Mouse (Mus musculus) lung, postnatal 25 days (tissue): ENCODE data around the gene Tnfaip6.

Experiments used
- DNase-seq: peaks from one replicate; pipeline ENCODE4 v3.0.0; 2022; ENCODE audit warnings: low spot score

The Tnfaip6 gene

DNA sequence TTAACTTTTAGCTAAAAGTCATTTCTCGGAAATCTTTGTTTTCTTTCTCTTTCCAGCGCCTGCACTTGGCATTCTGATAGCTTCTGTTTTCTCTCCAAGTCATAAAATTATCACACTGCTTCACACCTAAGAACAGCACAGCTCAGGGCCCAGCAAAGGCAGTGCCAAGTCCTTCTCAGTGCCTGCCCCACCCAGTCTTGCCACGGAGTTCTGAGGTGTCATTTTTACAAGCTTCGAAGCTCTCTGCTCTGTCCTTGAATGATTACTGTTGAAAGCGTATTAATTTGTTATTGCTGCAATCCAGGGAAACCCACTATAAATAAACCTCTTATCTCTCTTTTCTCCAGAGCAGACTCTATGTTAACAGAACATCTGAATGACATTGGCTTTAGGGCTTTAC is 15.7 kb downstream of the Tnfaip6 start:
- no peak for DNase-seq

DNA sequence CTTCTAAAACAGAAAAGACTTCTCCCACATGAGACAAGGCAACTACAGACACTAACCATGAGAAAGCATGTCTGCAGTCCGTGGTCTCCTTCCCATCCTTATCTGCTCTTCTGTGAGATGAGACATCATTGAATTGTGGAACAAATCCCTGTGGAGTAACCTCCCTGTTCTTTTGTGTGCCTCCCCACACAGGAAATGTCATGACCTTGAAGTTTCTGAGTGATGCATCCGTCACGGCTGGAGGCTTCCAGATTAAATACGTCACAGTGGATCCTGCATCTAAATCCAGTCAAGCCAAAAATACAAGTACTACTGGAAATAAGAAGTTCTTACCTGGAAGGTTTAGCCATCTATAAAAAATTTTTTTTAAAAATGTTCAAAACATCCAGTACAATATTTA is 17.8 kb downstream of the Tnfaip6 start:
- no peak for DNase-seq

DNA sequence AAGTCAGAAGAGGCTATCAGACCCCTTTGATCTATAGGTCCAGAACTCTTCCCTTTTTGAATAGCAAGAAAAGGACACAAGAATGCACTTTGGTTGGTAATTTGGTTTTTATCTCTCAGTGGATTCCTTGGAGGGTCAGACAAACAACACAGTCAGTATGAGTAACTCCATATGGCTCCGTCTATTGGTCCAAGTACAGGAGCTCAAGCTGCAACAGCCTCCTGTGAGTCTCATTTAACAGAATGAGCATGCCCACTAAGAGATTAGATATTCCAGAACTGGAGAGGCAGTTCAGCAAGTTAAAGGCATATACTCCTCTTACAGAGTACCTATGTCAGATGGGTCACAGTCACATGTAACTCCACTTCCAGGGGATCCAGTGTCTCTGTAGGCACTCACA is 19.3 kb downstream of the Tnfaip6 start:
- DNase-seq: no peak

DNA sequence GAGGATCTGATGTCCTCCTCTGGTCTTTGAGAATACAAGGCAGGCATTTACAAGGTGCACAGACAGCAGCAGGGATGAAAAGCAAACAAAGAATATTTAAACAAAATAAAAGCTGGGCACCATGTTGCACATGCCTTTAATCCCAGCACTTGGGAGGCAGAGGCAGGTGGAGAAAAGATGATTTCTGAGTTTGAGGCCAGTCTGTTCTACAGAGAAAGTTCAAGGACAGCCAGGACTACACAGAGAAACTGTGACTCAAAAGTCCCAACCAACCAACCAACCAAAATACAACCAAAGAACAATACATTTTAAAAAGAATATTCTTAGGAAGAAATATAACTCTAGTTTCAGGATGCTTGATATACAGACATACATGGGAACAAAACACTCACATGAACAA is 19.9 kb downstream of the Tnfaip6 start:
- no peak for DNase-seq

- DNase-seq: no peak
These were observed 30.8 kb downstream of the Tnfaip6 start for GRCm38 (mm10) chr2:52068641-52069040.

DNA sequence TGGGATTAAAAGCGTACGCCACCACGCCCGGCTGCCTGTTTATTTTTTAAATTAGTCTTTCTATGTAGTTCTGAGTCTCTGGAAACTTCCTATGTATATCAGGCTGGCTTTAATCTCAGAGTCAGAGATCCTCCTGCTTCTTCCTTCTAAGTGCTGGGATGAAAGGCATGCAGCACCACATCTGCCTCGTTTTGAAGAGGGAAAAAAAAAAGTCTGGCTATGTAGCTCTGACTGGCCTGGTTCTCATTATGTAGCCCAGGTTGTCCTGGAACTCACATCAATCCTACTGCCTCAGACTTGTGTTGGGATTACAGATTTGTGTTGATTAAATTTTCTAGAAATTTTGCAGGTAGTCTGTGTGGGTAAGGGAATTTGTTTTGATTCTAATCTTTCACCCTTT is 33.0 kb downstream of the Tnfaip6 start:
- DNase-seq: no peak

GRCm38 (mm10) chr2:52071241-52071991 is 33.6 kb downstream of the Tnfaip6 start:
- no peak for DNase-seq

DNA sequence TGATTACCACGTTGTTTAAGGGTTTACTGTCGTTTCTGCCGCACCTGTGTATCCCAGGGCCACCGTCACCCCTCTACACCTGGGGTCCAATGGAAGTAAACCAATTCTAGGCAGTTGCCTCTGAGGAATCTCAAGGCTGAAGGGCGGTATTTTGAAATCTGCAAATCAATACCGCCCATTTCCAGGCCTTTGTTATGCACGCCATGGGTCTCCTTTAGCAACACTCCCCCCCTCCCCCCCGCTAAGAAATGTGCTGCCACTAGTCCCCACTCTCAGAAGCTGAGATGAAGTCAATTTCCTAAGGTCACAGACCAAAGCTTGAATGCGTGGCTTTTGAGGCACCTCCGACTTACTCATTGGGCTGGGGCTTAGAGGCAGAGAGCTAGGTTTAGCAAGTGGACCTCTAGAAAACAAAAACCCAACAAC is 34.3 kb downstream of the Tnfaip6 start:
- DNase-seq: peak; percentile 5

GRCm38 (mm10) chr2:52072491-52073140 is 34.8 kb downstream of the Tnfaip6 start, which contains the start of gene Rif1:
Rif1 (plus strand) TSS chr2:52072832.
- DNase-seq: peak; percentile 87

DNA sequence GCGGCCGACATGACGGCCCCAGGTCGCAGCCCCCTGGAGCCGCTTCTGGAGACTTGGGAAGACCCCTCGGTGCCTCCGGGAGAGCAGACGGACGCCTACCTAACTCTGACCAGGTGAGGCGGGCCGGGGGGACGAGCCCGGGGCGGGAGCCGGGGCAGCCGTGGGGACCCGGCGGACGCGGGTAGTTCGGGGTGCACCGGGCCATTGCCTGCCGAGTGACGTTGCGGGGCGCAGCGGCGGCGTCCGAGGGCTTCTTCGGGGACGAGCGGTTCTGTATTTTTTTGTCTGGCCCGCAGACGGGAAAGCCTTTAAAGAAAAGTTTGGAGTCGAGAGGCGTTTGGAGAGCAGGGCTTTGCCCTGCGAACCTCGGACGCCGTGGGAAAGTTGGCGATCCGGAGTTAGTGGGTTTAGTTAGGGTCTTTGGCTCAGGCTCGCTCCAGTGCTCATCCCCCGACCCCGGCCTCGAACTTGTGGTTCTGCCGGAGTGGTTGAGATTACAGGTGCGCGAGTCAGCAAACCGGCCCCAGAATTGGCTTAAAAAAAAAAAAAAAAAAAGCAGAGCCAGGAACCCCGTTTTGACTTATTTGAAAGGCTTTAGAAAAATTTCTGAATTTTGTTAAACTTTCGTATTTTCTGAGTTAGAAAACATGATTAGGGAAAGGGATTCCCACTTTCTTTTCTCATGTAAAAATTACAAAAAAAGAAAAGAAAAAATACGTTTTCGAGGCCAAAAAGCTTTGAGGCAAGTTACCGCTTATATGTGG is 35.5 kb downstream of the Tnfaip6 start:
- peak; percentile 27 for DNase-seq

- no peak for DNase-seq
These were observed 40.9 kb downstream of the Tnfaip6 start for GRCm38 (mm10) chr2:52078666-52079065.

DNA sequence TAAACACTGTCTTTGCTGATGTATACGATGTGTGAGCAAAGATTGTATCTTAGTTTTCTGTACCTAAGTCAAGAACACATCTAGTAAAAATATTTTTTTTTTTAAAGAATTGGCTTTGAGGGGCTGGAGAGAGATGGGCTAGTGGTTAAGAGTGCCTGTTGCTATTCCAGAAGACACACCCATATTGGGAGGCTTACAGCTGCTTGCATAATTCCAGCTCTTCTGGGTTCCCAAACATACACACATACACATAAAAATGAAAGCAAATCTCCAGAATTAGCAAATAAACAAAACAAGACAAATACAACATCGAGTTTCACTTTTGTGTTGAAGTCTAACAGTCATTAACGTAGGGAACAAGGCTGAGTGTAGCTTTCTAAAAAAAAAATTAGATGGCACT is 46.2 kb downstream of the Tnfaip6 start:
- DNase-seq: no peak

- no peak for DNase-seq
These were observed 46.8 kb downstream of the Tnfaip6 start for GRCm38 (mm10) chr2:52084571-52084970.
